Mouse (Mus musculus): Measurements from ENCODE around the gene Mta1. TPM values are rescaled to one million over a fixed set of nuclear protein-coding genes. Genes with fewer than 3 reads are reported as not detected.

Mta1 gene
- polyA plus RNA-seq, 2 experiments from 2014 or later: 9.6 to 15.1 TPM

Other genes with a start within 250 kb of the Mta1 start
- gene Gpr132, start 230.1 kb upstream of the Mta1 start, polyA plus RNA-seq (2017; shearing (Covaris generic)): 100 to 1,000 TPM in 1 of 2 experiments, 10 to 100 TPM in 1; 79.5 to 107 TPM
- 1 to 10 TPM; 1.1 to 2.0 TPM for gene Jag2, start 168.5 kb upstream of the Mta1 start, polyA plus RNA-seq (2017; shearing (Covaris generic))
- 10 to 100 TPM; 38.1 to 42.5 TPM for gene Nudt14, start 156.2 kb upstream of the Mta1 start, polyA plus RNA-seq (2017; shearing (Covaris generic))
- 1 to 10 TPM; 7.8 to 8.7 TPM for gene Btbd6, start 121.8 kb upstream of the Mta1 start, polyA plus RNA-seq (2017; shearing (Covaris generic))
- 10 to 100 TPM; 26.9 to 32.7 TPM for gene Brf1, start 97.6 kb upstream of the Mta1 start, polyA plus RNA-seq (2017; shearing (Covaris generic))
- 1 to 10 TPM; 5.8 to 7.3 TPM for gene Pacs2, start 83.8 kb upstream of the Mta1 start, polyA plus RNA-seq (2017; shearing (Covaris generic))
- gene Tex22, start 23.8 kb upstream of the Mta1 start, polyA plus RNA-seq (2017; shearing (Covaris generic)): not detected
- gene Crip2, start 42.0 kb downstream of the Mta1 start, polyA plus RNA-seq (2017; shearing (Covaris generic)): 1 to 10 TPM; 5.7 to 6.9 TPM
- gene Crip1, start 48.0 kb downstream of the Mta1 start, polyA plus RNA-seq (2017; shearing (Covaris generic)): 1,000 to 10,000 TPM in 1 of 2 experiments, 100 to 1,000 TPM in 1; 784 to 1,045 TPM
- gene Tedc1, start 58.1 kb downstream of the Mta1 start, polyA plus RNA-seq (2017; shearing (Covaris generic)): 1 to 10 TPM; 1.5 to 3.3 TPM
- gene Tmem121, start 87.7 kb downstream of the Mta1 start, polyA plus RNA-seq (2017; shearing (Covaris generic)): not detected

Measured in CD4-positive, CD25-positive, alpha-beta regulatory T cell, adult 4 months (primary cell).